ENCODE assay signal across 20 mouse cellular contexts in genomic region chr5:76418901-76419823, GRCm38 (mm10). TPM values are rescaled to one million over a fixed set of nuclear protein-coding genes. Genes with fewer than 3 reads are reported as not detected.
DNase-seq lines count a peak whose midpoint lies in the region; ATAC-seq and TF ChIP-seq lines count a peak whose summit lies in the region.
"Had no signal": no experiment of that assay in that cellular context is flagged by ENCODE, and none has a peak within 500 bp of the region (broad histone marks: within the 10 kb centered on the region; RNA-seq: fewer than 3 reads in every experiment).

No protein-coding gene starts in this region.

- 79% methylated on average over 17 of the region's 17 CpGs for whole genome bisulfite sequencing in embryonic facial prominence, embryonic 12.5 days

- H3K27ac ChIP-seq in embryonic facial prominence, embryonic 12.5 days = no peak overlapping the region
- H3K27ac ChIP-seq: forebrain, embryonic 12.5 days; gastrocnemius, adult 2 months had no signal

- no peaks in the 10 kb centered on the region for H3K27me3 ChIP-seq in embryonic facial prominence, embryonic 12.5 days
- no peaks in the 10 kb centered on the region for H3K27me3 ChIP-seq in myocyte (ENCODE audit: control insufficient read depth, insufficient read depth, insufficient read length)
- H3K27me3 ChIP-seq: forebrain, embryonic 12.5 days had no signal

- H3K4me1 ChIP-seq in embryonic facial prominence, embryonic 12.5 days = no peaks in the 10 kb centered on the region
- H3K4me1 ChIP-seq: forebrain, embryonic 12.5 days had no signal

- no peaks in the 10 kb centered on the region for H3K9me3 ChIP-seq in embryonic facial prominence, embryonic 12.5 days
- H3K9me3 ChIP-seq: forebrain, embryonic 12.5 days had no signal

- H3ac ChIP-seq in myocyte (ENCODE audit: control insufficient read depth, insufficient read length) = no peak overlapping the region

- DNase-seq in frontal cortex, postnatal 25 days (ENCODE audit: low spot score in 2 of 2) = no peak
- peak; percentile 88 for DNase-seq in 3T3-L1 (ENCODE audit: low read depth, low spot score)
- no peak for DNase-seq in adrenal gland, postnatal 4 days (ENCODE audit: low spot score in 2 of 2)
- DNase-seq in ovary, postnatal 14 days (ENCODE audit: low spot score) = no peak
- no peak for DNase-seq in heart, postnatal 10 days
- DNase-seq: B cell, adult 2 months; cerebellum, postnatal 14 days; gastrocnemius, adult 2 months; heart, adult 18-20 months; kidney, adult 18-20 months; liver; liver, postnatal 0 days had no signal

- H3K4me2 ChIP-seq in embryonic facial prominence, embryonic 12.5 days (replicated peaks) = no peak overlapping the region
- peak overlapping the region; percentile 78 for H3K4me2 ChIP-seq in myocyte (ENCODE audit: low read depth)
- H3K4me2 ChIP-seq: forebrain, embryonic 12.5 days had no signal

- intact Hi-C loops in heart, postnatal 10 days (cut with DNase I) = no loop called here

- no peak for TF ChIP-seq POLR2A in myocyte (IDR thresholded peaks at IDR 0.05; ENCODE audit: insufficient read length, low read depth)

- H3K9ac ChIP-seq in embryonic facial prominence, embryonic 12.5 days = no peak overlapping the region
- H3K9ac ChIP-seq: forebrain, embryonic 12.5 days; liver, postnatal 0 days had no signal

- no peaks in the 10 kb centered on the region for H3K79me2 ChIP-seq in myocyte (ENCODE audit: control insufficient read depth, insufficient read depth)

- no peak overlapping the region for H3K4me3 ChIP-seq in embryonic facial prominence, embryonic 12.5 days
- peak overlapping the region; percentile 11 for H3K4me3 ChIP-seq in myocyte
- H3K4me3 ChIP-seq: forebrain, embryonic 12.5 days; gastrocnemius, adult 2 months had no signal

- H3K36me3 ChIP-seq in embryonic facial prominence, embryonic 12.5 days = no peaks in the 10 kb centered on the region
- no peaks in the 10 kb centered on the region for H3K36me3 ChIP-seq in myocyte (ENCODE audit: control insufficient read depth, insufficient read depth)
- H3K36me3 ChIP-seq: forebrain, embryonic 12.5 days had no signal

- peak; percentile 64 for ATAC-seq in frontal cortex, adult (ENCODE audit: low TSS enrichment)
- 0 out of 2 replicates have a peak, but pooled peaks have one; percentile 77 for ATAC-seq in embryonic facial prominence, embryonic 12.5 days (ENCODE audit: insufficient number of reproducible peaks, insufficient read depth, low FRiP score, low TSS enrichment)
- ATAC-seq: liver, postnatal 0 days; midbrain, embryonic 16.5 days had no signal

TF ChIP-seq in myocyte, 11 proteins besides CTCF, POLR2A, EP300 and RAD21:
- no peak for TF ChIP-seq REST (IDR thresholded peaks at IDR 0.05; ENCODE audit: insufficient read depth, insufficient read length)
- no peak for TF ChIP-seq CEBPB (IDR thresholded peaks at IDR 0.05; ENCODE audit: insufficient read depth, poor library complexity, severe bottlenecking)
- TF ChIP-seq MYOG (IDR thresholded peaks at IDR 0.05; ENCODE audit: control insufficient read depth in 1 of 3, insufficient read depth in 1 of 3, insufficient read length in 2 of 3, low read depth in 2 of 3) = no peak
- TF ChIP-seq SRF (IDR thresholded peaks at IDR 0.05; ENCODE audit: control insufficient read depth, insufficient read length, low read depth) = no peak
- TF ChIP-seq TCF12 (IDR thresholded peaks at IDR 0.05; ENCODE audit: insufficient read depth, poor library complexity, severe bottlenecking) = no peak
- TF ChIP-seq POLR2AphosphoS2 (IDR thresholded peaks at IDR 0.05; ENCODE audit: insufficient read length, low read depth) = no peak
- no peak for TF ChIP-seq TCF3 (IDR thresholded peaks at IDR 0.05; ENCODE audit: insufficient read length, low read depth)
- no peak for TF ChIP-seq E2F4 (IDR thresholded peaks at IDR 0.05; ENCODE audit: insufficient read depth)
- TF ChIP-seq MYOD1 (IDR thresholded peaks at IDR 0.05; ENCODE audit: control insufficient read depth in 1 of 3, insufficient read length in 2 of 3, low read depth in 2 of 3) = no peak
- no peak for TF ChIP-seq MAX (IDR thresholded peaks at IDR 0.05; ENCODE audit: low read depth)
- TF ChIP-seq USF1 (IDR thresholded peaks at IDR 0.05; ENCODE audit: low read depth) = no peak

RNA-seq across cellular contexts. Expression of gene Nmu, which starts 55.6 kb away (rescaled TPM):
- 0.38 and 0.54 TPM in 2 replicates for polyA plus RNA-seq in embryonic facial prominence, embryonic 12.5 days (2016; fragmentation: Nextera tagmentation; extraction: Ambion mirVana)
- not detected for polyA plus RNA-seq in myocyte (2012; fragmentation: generic; extraction: Trizol)
- total RNA-seq in adrenal gland, postnatal 4 days (2021) = not detected
- total RNA-seq in heart, postnatal 10 days (2021) = not detected
- total RNA-seq: gastrocnemius, adult 2 months; heart, adult 18-20 months; hematopoietic stem cell, adult 5-6 weeks; megakaryocyte-erythroid progenitor cell, adult 5-6 weeks had no signal
- polyA plus RNA-seq: forebrain, embryonic 12.5 days; heart, embryonic 14.5 days; liver, postnatal 0 days; midbrain, embryonic 16.5 days had no signal
